Mouse (Mus musculus) E14TG2a.4 (cell line): ENCODE measurements around the gene Hes7.

Experiments used
- H3K27me3 ChIP-seq: 2 replicates; pipeline ENCODE4 v1.6.1; 2014; ENCODE audit warnings: low read length, control low read depth; ENCODE audit not compliant: insufficient read depth
- H3K36me3 ChIP-seq: 2 replicates; pipeline ENCODE4 v1.6.1; 2014; ENCODE audit warnings: low read length, control low read depth; ENCODE audit not compliant: insufficient read depth
- H3K4me1 ChIP-seq: replicated peaks from 2 replicates; pipeline ENCODE4 v1.6.1; 2014; ENCODE audit warnings: low read depth, low read length, control low read depth
- H3K4me3 ChIP-seq: replicated peaks from 2 replicates; pipeline ENCODE4 v1.5.1; 2014; ENCODE audit warnings: mild to moderate bottlenecking, low read length
- H3K9me3 ChIP-seq: 2 replicates; pipeline ENCODE4 v1.6.1; 2014; ENCODE audit warnings: low read length, control low read depth
- CTCF ChIP-seq: conservative IDR thresholded peaks from 2 replicates; pipeline ENCODE4 v1.5.1; 2014; ENCODE audit warnings: low read length
- NANOG ChIP-seq: IDR thresholded peaks from 2 replicates; pipeline ENCODE4 v1.6.1; 2014; ENCODE audit warnings: borderline replicate concordance, low read length, mixed read lengths
- POU5F1 ChIP-seq: IDR thresholded peaks from 2 replicates; pipeline ENCODE4 v1.6.1; 2014; ENCODE audit warnings: low read length, borderline replicate concordance

Gene Hes7

DNA sequence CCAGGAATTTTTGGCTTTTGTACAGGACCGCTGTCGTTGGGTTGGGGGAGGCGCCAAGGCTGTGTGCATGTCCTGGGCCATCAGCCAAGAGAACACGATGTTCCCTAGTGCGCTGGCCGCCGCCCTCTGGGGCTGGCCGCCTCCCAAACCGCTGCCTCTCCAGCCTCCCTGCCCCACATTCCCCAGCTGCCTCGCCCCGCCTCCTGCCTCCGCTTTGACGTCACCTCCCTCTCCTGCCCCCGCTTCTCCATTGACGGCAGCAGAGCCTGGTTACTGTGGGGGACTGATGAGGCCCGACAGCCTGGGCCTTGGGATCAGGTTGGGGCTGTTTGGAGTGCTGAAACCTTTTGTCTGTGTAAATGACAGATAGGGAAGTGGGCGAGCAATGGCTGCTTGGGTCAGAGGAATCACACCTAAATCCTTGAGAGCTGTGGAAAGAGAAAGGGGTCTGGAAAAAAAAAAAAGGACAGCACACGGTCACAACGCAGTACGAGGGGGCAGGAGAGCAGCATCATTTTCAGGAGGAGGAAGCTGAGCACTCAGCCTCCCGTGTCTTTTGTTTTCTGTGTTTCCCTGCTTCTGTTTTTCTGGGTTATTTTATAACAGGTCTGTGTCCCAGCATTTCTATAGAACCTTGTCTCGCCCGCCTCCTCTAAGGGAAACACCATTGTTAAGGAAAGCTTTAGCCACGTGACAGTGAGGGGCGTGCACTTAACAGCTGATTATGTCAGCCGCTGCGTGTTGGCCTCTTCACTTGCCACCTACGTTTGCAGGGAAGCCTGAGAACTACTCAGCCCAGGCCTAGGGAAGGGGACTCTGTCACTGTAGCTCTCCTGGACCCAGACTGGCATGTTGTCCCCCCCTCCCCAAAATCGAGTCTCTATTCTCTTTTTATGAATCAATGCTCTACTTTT lies 23.0 kb upstream of the Hes7 start:
- Histone ChIP-seq H3K36me3 (peaks cover 25% of the 10 kb centered on the region), H3K27me3 (no peaks in the 10 kb centered on the region), H3K9me3 (no peaks in the 10 kb centered on the region), H3K4me3 (peak overlapping the region; percentile 87), H3K4me1 (peaks cover 69% of the 10 kb centered on the region)
- no peak for TF ChIP-seq POU5F1
- TF ChIP-seq CTCF, result no peak
- no peak for TF ChIP-seq NANOG

DNA sequence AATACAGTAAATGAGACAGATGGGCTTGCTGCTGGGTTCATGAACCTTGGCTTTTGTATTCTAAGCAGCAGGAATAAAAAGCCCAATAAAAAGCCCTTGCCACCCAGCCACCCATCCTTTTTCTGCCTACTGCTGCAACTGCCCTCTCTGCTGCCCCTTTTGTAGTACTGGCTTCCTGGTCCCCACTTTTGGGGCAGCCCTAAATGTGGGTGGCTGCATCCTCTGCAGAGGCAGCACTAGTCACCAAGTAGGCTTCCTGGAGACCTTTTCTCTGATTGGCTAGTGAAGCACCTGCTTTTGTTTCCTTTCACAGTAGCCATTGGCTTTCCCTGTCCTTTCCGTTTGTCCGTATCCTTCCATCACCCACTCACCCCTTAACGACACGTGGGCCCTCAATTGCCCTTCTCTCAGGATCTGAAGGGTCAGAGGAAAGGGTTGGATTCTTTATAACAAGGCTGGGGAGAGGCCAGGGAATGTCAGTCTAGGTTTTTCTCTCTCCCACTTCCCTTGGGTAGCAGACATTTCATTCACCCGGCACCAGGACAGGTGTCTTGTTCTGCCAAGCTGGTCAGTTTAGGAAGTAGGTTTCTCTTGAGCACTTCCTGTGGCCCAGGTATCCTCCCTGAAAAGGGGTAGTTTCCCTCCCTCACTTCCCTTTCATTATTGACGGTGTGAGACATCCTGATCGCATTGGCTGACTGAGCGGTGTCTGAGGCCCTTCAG lies 22.0 kb upstream of the Hes7 start:
- TF ChIP-seq POU5F1, result no peak
- no peak for TF ChIP-seq CTCF
- no peak for TF ChIP-seq NANOG
- Histone ChIP-seq H3K4me1 (peaks cover 62% of the 10 kb centered on the region), H3K27me3 (no peaks in the 10 kb centered on the region), H3K36me3 (peaks cover 29% of the 10 kb centered on the region), H3K9me3 (no peaks in the 10 kb centered on the region), H3K4me3 (peak overlapping the region; percentile 87)

DNA sequence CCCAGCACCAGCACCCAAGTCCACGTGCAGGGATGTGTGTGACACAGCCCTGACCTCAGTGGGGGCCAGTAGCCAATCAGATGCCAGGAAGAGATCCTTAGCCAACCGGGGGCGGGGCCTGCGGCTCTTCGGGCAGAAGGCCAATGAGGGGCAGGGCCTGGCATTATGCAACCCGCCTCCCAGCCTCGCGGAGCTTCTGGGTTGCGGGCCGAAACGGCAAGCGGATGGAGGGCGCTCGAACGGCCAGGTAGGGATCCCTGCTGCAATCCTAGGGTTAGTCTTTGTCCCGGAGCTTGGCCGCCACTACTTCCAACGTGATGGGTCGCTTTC lies 21.5 kb upstream of the Hes7 start:
- no peak for TF ChIP-seq POU5F1
- no peak for TF ChIP-seq NANOG
- TF ChIP-seq CTCF, result no peak
- Histone ChIP-seq H3K4me1 (peaks cover 62% of the 10 kb centered on the region), H3K9me3 (no peaks in the 10 kb centered on the region), H3K36me3 (peaks cover 34% of the 10 kb centered on the region), H3K27me3 (no peaks in the 10 kb centered on the region), H3K4me3 (peak overlapping the region; percentile 87)

DNA sequence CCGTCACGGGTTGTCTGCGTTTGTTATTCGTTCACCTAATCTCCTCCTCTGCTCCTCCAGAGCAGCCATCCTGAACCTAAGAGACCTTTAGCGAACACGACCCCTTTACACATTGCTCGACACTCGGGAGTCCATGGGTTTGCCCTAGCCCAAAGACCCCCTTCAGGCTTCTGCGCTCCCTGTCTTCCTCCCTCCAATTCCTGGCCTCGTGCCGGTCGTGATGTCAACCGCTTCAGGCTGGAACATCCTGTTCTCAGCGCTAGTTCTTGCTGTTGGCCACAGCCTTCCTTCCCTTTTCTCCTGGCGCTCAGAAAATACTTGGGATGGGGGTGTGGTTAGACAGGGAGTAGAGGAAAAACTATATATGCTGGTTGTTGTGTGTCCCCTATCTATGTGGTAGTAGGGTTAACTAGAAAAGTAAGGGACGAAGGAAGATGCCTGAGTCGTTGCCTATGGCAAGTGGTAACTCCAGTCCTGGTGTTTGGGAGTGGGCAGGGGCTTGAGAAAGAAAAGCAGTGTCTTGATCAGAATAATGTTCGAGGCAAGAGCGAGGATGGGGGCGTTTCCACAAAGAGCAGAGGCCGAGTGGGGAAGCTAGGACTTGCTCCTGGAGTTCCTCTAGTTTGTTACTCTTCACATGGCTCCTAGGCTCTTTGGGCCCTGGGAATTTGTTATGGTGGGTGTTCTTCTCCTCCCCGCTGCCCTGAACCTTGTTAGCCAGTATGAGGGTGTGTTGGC lies 20.9 kb upstream of the Hes7 start:
- Histone ChIP-seq H3K36me3 (peaks cover 40% of the 10 kb centered on the region), H3K27me3 (no peaks in the 10 kb centered on the region), H3K4me1 (peaks cover 61% of the 10 kb centered on the region), H3K4me3 (peak overlapping the region; percentile 87), H3K9me3 (no peaks in the 10 kb centered on the region)
- TF ChIP-seq CTCF (no peak), NANOG (no peak), POU5F1 (no peak)

DNA sequence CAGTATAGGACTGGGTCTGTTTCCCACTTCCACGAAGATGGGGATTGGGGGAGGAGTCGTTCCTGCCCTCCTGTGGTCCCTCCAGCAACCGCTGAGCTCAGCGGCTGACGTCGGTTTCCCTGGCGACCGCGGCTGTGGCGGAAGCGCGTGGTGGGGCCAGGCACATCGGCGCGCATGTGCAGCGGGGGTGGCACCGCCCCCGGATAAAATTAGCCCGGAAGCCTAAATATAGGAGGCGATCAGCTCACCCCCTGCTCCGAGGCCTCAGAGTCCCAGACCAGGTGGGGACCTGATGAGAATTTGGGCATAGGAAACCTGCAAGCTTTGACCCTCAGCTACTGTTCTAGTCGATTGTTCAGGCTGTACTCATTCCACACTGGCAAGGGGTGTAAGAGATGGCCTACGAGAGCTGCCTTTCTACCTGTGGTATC lies 20.3 kb upstream of the Hes7 start:
- no peak for TF ChIP-seq NANOG
- TF ChIP-seq CTCF, result no peak
- no peak for TF ChIP-seq POU5F1
- Histone ChIP-seq H3K4me3 (peak overlapping the region; percentile 87), H3K9me3 (no peaks in the 10 kb centered on the region), H3K27me3 (no peaks in the 10 kb centered on the region), H3K4me1 (peaks cover 62% of the 10 kb centered on the region), H3K36me3 (peaks cover 46% of the 10 kb centered on the region)

DNA sequence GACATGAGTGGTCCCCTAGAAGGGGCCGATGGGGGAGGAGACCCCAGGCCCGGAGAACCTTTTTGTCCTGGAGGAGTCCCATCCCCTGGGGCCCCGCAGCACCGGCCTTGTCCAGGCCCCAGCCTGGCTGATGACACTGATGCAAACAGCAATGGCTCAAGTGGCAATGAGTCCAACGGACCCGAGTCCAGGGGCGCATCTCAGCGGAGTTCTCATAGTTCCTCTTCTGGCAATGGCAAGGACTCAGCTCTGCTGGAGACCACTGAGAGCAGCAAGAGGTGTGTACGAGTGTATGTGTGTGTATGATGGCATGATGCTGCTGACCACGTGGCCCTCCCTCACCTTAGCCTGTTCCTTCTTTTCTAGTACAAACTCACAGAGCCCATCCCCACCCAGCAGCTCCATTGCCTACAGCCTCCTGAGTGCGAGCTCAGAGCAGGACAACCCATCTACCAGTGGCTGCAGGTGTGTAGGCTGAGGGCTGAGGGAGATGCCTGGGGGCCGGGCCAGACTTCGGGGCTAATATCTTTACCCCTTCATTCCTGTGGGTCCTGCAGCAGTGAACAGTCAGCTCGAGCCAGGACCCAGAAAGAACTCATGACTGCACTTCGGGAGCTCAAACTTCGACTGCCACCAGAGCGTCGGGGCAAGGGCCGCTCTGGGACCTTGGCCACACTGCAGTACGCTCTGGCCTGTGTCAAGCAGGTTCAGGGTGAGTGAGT lies 19.4 kb upstream of the Hes7 start:
- H3K4me1 ChIP-seq, result peaks cover 56% of the 10 kb centered on the region
- no peak for TF ChIP-seq NANOG
- no peak for TF ChIP-seq CTCF
- no peak for TF ChIP-seq POU5F1
- no peaks in the 10 kb centered on the region for H3K27me3 ChIP-seq

DNA sequence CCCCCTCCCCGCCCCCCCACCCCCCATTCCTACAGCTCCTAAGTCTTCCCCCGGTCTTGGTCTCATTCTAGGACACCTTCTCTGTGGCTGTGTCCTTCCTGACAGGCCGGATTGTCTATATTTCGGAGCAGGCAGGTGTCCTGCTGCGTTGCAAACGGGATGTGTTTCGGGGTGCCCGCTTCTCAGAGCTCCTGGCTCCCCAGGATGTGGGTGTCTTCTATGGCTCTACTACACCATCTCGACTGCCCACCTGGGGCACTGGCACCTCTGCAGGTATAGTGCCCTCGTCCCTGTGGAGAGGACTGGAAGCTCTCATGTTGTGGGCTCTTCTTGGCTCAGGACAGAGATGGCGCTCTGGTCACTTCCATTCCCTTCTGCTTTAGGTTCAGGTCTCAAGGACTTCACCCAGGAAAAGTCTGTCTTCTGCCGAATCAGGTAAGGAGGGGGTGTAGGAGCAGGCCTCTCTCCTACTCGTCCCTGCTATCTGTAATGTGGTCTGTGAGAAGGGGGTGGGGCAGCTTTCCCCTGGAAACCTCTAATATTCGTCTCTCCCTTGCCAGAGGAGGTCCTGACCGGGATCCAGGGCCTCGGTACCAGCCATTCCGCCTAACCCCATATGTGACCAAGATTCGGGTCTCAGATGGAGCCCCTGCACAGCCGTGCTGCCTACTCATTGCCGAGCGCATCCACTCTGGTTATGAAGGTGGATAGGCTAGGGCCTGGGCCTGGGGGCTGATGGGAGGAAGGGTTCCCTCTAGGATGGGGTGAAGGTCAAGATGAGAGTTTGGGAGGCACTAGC lies 18.4 kb upstream of the Hes7 start:
- H3K4me3 ChIP-seq, result no peak overlapping the region
- no peaks in the 10 kb centered on the region for H3K27me3 ChIP-seq
- H3K9me3 ChIP-seq, result no peaks in the 10 kb centered on the region
- TF ChIP-seq CTCF, result no peak
- no peak for TF ChIP-seq POU5F1
- TF ChIP-seq NANOG, result no peak
- H3K4me1 ChIP-seq, result peaks cover 53% of the 10 kb centered on the region
- H3K36me3 ChIP-seq, result peaks cover 64% of the 10 kb centered on the region

More for the DNA sequence above, 19.4 kb upstream of the Hes7 start:
- Histone ChIP-seq H3K36me3 (peaks cover 55% of the 10 kb centered on the region), H3K9me3 (no peaks in the 10 kb centered on the region), H3K4me3 (peak overlapping the region; percentile 87)
